Mouse (Mus musculus) lung, adult 2 months (tissue): ENCODE measurements around the gene Mrpl39. TPM values are rescaled to one million over a fixed set of nuclear protein-coding genes. Genes with fewer than 3 reads are reported as not detected.

ENCODE experiments used
- DNase-seq: peaks from one replicate; pipeline ENCODE4 v3.0.0; 2022
- H3K4me1 ChIP-seq: fragments of 200-500 bp; 2 replicates; pipeline ENCODE4 v1.6.1; 2011; ENCODE audit warnings: low read length; ENCODE audit not compliant: control insufficient read depth, insufficient read depth
- H3K4me3 ChIP-seq: fragments of 200-500 bp; replicated peaks from 2 replicates; pipeline ENCODE3; 2011; ENCODE audit warnings: low read depth, mild to moderate bottlenecking, control low read depth, low read length; ENCODE audit errors: extremely low read depth
- CTCF ChIP-seq: fragments of 200-500 bp; IDR thresholded peaks from 2 replicates; pipeline ENCODE4 v1.5.1; 2011; ENCODE audit warnings: mild to moderate bottlenecking, low read length, control low read depth; ENCODE audit not compliant: insufficient read depth
- POLR2A ChIP-seq: fragments of 200-500 bp; IDR thresholded peaks from 2 replicates; pipeline ENCODE4 v1.6.1; 2011; ENCODE audit warnings: low read depth, mild to moderate bottlenecking, control low read depth, low read length, borderline replicate concordance; ENCODE audit errors: extremely low read depth
- WGBS: fragments of 180-500 bp; shearing (Covaris S2); methylation state at CpG from one replicate; pipeline ENCODE4 v1.1.7; 2018; 5-methylcytosine and 5-hydroxymethylcytosine counted together
- polyA plus RNA-seq: library from polyadenylated mRNA; depleted of rRNA; stranded (reverse); fragments of >200 nt; gene quantifications from 2 replicates; pipeline ENCODE4 v1.2.3, GENCODE M21; 2012

Mrpl39 gene
- polyA plus RNA-seq, 1 experiment: 12.0 TPM

DNA sequence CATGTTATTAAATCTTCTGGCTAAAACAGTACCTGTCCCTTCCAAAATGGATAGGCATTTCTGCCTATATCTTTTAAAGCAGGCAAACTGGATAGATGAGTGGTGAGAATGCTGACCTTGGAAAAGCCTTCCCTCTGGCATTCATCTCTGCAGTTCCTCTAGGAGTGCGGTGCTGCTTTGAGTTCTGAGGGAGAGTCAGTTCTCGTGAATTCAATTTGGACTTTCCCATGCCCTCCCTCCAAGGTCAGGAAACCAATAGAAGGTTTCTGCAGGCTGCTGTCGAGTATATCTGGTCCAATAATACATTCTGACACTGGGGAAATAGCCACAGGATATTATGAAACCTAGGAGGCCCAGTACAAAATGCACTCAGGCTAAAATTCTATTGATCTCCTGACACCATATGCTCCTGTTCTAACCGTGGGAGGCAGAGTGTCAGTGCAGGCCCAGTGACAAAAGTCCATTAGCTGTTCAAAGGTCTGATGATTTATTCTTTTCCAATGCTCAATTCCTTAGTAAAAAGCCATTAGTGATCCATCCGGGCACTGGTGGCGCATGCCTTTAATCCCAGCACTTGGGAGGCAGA is 10.3 kb upstream of the Mrpl39 start:
- Histone ChIP-seq H3K4me3 (no peak overlapping the region), H3K4me1 (peaks cover 3% of the 10 kb centered on the region; the same call in 1 of the 2 replicates)
- no peak for TF ChIP-seq POLR2A
- no peak for DNase-seq
- WGBS: 62% methylated on average over 6 of the region's 6 CpGs

DNA sequence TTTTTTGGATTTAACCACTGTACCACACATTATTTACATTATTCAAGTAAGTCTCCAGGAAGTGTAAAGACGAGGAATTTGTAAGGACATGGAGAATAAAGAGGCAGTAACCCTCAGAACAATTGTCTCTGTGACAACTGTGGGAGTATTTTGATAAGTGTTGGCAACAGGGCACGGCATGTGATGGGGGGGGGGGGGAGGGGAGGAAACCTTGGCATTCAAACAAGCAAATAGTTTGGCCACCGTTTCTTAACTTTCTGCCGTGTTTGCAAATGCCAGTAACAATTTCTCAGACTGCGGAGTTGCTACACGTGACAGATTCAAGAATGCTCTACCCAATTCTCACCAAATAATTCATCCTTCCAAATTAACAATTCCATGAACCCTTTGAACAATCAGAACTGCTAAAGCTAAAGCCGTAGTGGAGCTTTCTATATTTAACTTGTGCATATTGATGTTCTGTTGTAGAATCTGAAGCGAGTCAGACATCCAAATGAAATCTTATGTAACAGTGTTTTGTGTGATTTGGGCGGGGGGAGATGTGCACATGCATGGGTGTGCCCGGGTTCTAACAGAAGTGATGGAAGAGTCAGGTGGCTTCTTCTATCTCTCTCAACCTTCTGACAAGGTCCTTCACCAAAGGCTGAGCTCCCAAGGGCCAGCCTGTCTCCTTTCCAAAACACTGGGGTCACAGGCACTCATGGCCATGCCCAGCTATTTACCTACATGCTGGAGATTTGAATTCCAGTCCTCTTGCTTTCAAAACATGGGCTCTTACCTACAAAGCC is 9.4 kb upstream of the Mrpl39 start:
- WGBS: 40% methylated on average over 10 of the region's 10 CpGs
- H3K4me1 ChIP-seq: peaks cover 3% of the 10 kb centered on the region; the same call in 1 of the 2 replicates
- DNase-seq: no peak
- TF ChIP-seq POLR2A: no peak
- no peak for TF ChIP-seq CTCF
- H3K4me3 ChIP-seq: no peak overlapping the region

DNA sequence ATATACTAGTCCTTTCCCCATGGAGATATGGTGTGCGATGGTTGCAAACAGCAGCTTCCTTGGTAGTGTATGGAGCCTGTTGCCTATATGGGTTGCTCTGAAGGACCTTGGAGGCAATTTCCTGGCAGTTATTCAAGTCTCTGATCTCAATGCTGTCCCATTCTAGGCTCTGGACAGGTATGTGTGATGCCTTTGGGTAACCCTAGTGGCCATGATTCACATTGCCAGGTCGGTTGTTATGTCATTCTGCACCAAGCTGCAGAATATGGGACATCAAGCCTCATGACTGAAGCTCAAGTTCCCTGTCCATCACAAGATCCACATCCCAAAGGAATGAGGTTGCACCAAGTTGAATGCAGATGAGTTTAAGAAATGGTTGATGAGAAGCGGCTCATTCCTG is 1.8 kb upstream of the Mrpl39 start:
- no peak for TF ChIP-seq CTCF
- TF ChIP-seq POLR2A: no peak
- Histone ChIP-seq H3K4me3 (no peak overlapping the region), H3K4me1 (no peaks in the 10 kb centered on the region; the same call in none of the 2 replicates)
- no peak for DNase-seq
- WGBS: 77% methylated on average over 3 of the region's 3 CpGs

DNA sequence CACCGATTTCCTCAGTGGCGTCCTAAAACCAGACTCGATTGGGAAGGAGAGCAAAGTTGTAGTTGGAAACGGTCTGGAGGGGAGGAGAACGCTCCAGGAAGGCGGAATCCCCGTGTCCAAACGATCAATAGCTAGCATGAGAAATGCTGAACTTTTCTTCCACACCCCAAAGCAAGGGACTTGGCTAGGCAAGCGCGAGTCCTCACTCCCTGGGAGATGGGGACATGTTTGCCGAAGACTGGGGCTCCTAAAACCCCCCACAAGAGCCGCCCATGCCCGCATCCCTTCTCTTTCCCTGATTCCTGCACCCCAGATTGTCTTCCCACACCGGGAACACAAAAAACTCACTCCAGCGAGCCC is 756 bp downstream of the Mrpl39 start:
- TF ChIP-seq CTCF (no peak), POLR2A (no peak)
- Histone ChIP-seq H3K4me1 (no peaks in the 10 kb centered on the region; the same call in none of the 2 replicates), H3K4me3 (peak overlapping the region; percentile 73)
- WGBS: under 1% methylated on average over 15 of the region's 15 CpGs
- no peak for DNase-seq

DNA sequence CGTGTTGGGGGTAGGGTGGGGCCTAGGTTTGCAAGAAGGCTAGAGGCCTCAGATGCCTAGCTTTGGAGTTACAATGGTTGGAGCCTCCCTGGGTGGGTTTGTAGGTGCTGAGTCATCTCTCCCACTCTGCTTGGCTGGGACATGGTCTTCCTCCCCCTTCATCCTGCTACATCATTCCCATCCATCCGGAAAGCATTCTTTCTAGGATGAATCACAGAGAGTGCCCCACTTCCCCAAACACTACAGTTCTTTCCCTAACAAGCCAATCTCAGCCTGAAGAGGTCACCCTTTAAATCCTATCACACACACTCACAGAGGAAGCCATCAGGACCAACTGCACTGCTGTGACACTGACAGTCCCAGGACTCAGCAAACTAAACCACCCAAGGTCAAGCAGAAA is 14.9 kb downstream of the Mrpl39 start:
- Histone ChIP-seq H3K4me1 (no peaks in the 10 kb centered on the region), H3K4me3 (no peak overlapping the region)
- WGBS: 84% methylated on average over 2 of the region's 2 CpGs
- no peak for TF ChIP-seq CTCF
- TF ChIP-seq POLR2A: no peak
- DNase-seq: no peak

DNA sequence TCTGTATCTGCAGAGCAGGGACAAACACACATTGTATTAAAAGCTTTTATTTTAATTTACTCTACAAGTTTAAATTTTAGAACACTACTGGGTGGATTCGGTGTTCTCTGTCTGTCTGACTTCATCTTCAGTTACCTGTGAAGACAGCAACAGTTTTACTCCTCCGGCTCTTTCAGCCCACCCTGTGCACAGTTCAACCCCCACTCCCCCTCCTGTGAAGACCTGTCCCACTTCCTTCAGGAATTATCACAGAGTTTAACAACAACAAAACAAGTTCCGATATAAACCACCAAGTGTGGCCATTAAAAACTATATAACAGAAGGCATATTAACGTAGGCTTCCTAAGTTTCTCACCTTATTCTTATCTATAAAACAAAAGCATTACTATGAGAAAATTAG is 17.3 kb downstream of the Mrpl39 start:
- no peak for DNase-seq
- H3K4me1 ChIP-seq: no peaks in the 10 kb centered on the region
- no peak for TF ChIP-seq CTCF
- TF ChIP-seq POLR2A: no peak
- WGBS: 92% methylated on average over 4 of the region's 4 CpGs
- no peak overlapping the region for H3K4me3 ChIP-seq

DNA sequence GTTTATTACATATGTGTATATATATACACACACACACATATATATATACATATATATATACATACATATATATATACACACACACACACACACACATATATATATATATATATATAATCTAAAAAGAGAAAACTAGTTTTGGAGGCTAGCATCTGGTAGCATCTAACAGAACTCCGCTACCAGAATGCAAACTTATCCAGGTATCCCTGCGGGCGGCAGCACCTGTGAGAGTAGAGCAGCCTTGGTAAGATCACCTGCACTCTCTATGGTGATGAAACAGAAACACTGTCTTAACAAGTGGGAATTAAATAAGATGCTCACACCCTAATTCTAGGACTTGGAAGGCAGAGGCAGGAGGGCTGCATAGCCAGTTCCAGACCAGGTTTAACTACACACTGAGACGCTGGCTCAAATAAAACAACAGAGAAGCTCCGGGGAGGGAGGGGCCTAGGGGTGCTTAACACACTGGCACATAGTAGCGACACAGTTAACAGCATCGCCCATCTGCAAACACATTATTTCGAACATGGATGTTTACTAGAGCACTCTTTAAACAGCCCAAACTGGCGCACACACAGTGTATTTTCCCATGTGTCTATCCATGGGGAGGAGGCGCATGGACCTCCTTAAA is 17.8 kb downstream of the Mrpl39 start:
- no peak overlapping the region for H3K4me3 ChIP-seq
- WGBS: 93% methylated on average over 10 of the region's 10 CpGs
- no peak for DNase-seq
- no peak for TF ChIP-seq POLR2A
- TF ChIP-seq CTCF: no peak
- no peaks in the 10 kb centered on the region for H3K4me1 ChIP-seq

DNA sequence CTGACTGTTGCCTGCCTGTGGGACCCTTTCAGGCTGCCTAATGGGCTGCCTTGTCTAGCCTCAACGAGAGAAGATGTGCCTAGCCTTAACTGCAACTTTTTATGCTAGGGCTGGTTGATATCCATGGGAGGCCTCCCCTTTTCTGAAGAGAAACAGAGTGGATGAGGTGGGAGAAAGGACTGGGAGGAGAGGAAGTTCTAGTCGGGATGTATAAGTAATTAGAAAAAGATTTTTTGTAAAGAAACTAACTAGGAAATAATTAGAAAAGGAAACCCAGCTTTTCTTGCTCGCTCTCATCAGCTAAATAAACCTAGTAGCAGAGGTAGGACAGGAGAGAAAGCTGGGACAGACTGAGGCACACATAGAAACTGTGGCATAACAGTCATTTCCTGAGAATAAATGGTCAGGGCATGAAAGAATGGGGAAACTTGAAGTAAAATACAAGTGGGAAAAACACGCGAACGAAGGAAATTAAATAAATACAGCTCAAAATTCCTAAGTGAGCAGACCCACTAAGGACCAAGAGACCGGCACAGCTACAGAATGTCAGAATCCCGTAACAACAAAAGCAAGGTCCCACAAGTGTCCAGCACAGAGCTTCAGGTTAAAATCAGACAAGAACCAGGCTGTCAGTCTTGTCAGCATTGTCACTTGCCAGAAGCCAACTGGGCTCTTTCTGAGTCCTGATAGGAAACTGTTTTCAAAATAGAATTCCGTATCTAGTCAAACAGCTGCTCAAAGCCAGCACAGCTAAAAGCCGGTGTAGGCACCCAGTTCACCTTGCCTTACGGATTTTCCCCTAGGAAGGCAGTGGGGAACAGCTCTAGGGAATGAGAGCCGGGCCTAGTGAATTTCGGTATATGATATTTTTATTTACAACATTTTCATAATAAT is 18.6 kb downstream of the Mrpl39 start:
- WGBS: 89% methylated on average over 13 of the region's 13 CpGs
- H3K4me1 ChIP-seq: no peaks in the 10 kb centered on the region
- DNase-seq: no peak
- no peak overlapping the region for H3K4me3 ChIP-seq
- TF ChIP-seq CTCF: no peak
- TF ChIP-seq POLR2A: no peak

DNA sequence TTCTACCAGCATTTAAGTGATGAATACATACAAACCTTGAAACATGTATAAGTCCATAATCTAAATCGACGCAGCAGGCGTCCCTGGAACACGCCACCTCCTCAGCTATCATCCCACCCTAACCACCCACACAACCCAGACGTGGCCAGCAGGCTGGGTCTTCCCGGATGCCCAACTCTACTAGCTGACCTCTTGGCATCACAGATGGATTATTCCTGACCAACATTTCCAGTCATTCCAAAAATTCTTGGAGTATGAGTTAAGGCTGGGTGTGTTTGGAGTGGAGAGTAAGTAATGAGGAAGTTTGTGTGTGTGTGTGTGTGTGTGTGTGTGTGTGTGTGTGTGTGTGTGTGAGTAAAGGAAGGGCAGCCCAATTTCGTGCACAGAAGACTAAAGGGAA is 19.3 kb downstream of the Mrpl39 start:
- 79% methylated on average over 7 of the region's 7 CpGs for WGBS

DNA sequence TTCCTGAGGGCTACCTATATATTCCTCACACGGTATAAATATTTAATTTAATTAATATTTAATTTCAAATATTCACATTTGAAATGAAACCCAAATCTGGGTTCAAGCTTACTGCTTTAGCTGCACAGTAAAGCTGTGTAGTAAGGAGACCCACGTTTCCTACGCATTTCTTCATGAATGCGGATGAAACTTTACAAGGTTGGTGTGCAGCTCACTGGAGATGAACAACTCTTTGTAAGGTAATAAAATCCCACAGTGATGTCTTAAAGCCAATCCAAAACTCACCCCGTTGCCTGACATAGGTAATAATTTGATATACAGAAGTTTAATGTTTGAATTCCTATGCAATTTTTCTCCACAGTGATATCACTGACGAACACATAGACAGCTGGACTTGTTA is 20.6 kb downstream of the Mrpl39 start:
- H3K4me1 ChIP-seq: no peaks in the 10 kb centered on the region
- 92% methylated on average over 6 of the region's 6 CpGs for WGBS
- no peak overlapping the region for H3K4me3 ChIP-seq
- no peak for DNase-seq
- TF ChIP-seq POLR2A (no peak), CTCF (no peak)

More for the DNA sequence above, 19.3 kb downstream of the Mrpl39 start:
- no peak for DNase-seq
- Histone ChIP-seq H3K4me1 (no peaks in the 10 kb centered on the region), H3K4me3 (no peak overlapping the region)
- TF ChIP-seq POLR2A (no peak), CTCF (no peak)
